Mouse (Mus musculus): ENCODE measurements at regions not wholly inside any gene's neighbourhood (a gene's known extent, or its start where the extent isn't known, plus 50 kb on each side); places are given as distances from the start of the nearest gene placed in this dataset.

DNA sequence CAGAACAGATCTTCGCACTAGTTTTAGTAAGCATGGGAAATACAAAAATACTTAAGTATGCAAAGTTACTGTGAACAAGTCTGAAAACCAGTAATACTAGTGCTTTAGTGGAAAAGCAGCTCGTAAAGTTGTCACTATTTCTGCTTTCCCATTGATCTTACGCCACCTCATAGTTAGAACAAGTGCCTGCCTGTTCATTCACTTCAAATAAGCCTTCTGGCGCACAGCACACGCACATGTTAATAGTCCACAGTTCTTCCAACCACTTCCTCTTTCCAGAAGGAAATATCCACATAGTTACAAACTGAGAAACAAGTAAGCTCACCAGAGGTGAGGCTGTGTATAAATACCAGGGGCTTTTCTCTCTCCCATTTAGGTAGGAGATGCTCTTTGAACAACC lies 182.9 kb upstream of the Rsrc1 start:
- Histone ChIP-seq H3K4me1 (ENCODE audit: control insufficient read depth, insufficient read depth, low read length) (no peaks in the 10 kb centered on the region), H3K4me3 (ENCODE audit: low read depth, low read length) (no peak overlapping the region), H3K9ac (replicated peaks; ENCODE audit: low read length) (no peak overlapping the region), H3K36me3 (replicated peaks; ENCODE audit: control insufficient read depth, insufficient read depth, low read depth, low read length) (no peaks in the 10 kb centered on the region), H3K9me3 (replicated peaks; ENCODE audit: control insufficient read depth, low read length) (no peaks in the 10 kb centered on the region), H3K4me2 (ENCODE audit: low read depth, low read length) (no peak overlapping the region), H3K27ac (replicated peaks; ENCODE audit: low read depth, low read length) (no peak overlapping the region), H3K27me3 (ENCODE audit: control insufficient read depth, insufficient read depth, low read length) (no peaks in the 10 kb centered on the region)
- DNase-seq (ENCODE audit: low spot score) (no peak), ATAC-seq (replicated peaks; ENCODE audit: insufficient number of reproducible peaks, low FRiP score, low TSS enrichment, low read depth) (no peak)
- WGBS = 79% methylated on average over 5 of the region's 5 CpGs

DNA sequence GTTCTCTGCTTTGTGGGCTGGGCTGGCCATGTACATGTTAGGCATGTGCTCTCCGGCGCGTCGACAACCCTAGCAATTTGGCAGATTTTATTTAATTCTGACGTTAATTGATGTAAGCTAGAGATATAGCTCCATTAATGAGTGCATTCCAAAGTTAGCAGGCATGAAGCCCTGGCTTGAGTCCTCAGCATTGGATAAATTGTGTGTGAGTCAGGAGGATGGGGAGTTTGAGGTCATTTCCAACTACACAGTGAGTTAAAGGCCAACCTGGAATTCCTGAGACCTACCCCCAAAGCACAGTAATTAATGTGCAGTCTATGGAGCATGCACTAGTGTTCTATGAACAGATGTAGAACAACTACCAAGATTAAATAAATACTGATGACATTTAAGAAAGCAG lies 178.7 kb upstream of the Rsrc1 start:
- DNase-seq (ENCODE audit: low spot score) = no peak
- H3K4me3 ChIP-seq (ENCODE audit: low read depth, low read length) = no peak overlapping the region
- no peak for ATAC-seq (replicated peaks; ENCODE audit: insufficient number of reproducible peaks, low FRiP score, low TSS enrichment, low read depth)
- no peaks in the 10 kb centered on the region for H3K36me3 ChIP-seq (replicated peaks; ENCODE audit: control insufficient read depth, insufficient read depth, low read depth, low read length)
- no peak overlapping the region for H3K27ac ChIP-seq (replicated peaks; ENCODE audit: low read depth, low read length)
- no peak overlapping the region for H3K9ac ChIP-seq (replicated peaks; ENCODE audit: low read length)
- WGBS = 93% methylated on average over 5 of the region's 5 CpGs
- no peaks in the 10 kb centered on the region for H3K9me3 ChIP-seq (replicated peaks; ENCODE audit: control insufficient read depth, low read length)
- no peaks in the 10 kb centered on the region for H3K27me3 ChIP-seq (ENCODE audit: control insufficient read depth, insufficient read depth, low read length)
- H3K4me2 ChIP-seq (ENCODE audit: low read depth, low read length) = no peak overlapping the region
- H3K4me1 ChIP-seq (ENCODE audit: control insufficient read depth, insufficient read depth, low read length) = no peaks in the 10 kb centered on the region

DNA sequence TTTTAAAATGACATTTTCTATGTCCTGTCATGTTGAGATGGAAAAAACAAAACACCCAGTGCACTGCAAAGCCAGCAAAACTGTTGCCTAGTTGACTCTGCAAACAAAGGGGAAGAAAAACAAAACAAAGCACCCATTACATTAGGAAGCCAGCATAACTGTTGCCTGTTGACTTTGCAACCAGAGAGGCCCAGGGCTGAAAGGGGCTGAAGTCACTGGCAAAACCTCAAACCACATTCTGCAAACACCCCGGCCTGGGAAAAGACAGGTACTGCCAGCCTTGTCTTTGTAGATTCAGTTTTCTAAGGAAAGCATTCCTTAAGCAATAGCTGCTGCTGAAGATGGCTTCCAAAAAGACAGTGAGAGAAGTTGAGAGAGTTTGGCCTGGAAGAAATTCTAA lies 175.0 kb upstream of the Rsrc1 start:
- no peaks in the 10 kb centered on the region for H3K27me3 ChIP-seq (ENCODE audit: control insufficient read depth, insufficient read depth, low read length)
- no peak overlapping the region for H3K4me3 ChIP-seq (ENCODE audit: low read depth, low read length)
- no peak overlapping the region for H3K27ac ChIP-seq (replicated peaks; ENCODE audit: low read depth, low read length)
- no peaks in the 10 kb centered on the region for H3K36me3 ChIP-seq (replicated peaks; ENCODE audit: control insufficient read depth, insufficient read depth, low read depth, low read length)
- 53% methylated on average over 1 of the region's 1 CpGs for WGBS
- no peak overlapping the region for H3K9ac ChIP-seq (replicated peaks; ENCODE audit: low read length)
- no peak overlapping the region for H3K4me2 ChIP-seq (ENCODE audit: low read depth, low read length)
- ATAC-seq (replicated peaks; ENCODE audit: insufficient number of reproducible peaks, low FRiP score, low TSS enrichment, low read depth) = no peak
- no peaks in the 10 kb centered on the region for H3K4me1 ChIP-seq (ENCODE audit: control insufficient read depth, insufficient read depth, low read length)
- no peaks in the 10 kb centered on the region for H3K9me3 ChIP-seq (replicated peaks; ENCODE audit: control insufficient read depth, low read length)
- DNase-seq (ENCODE audit: low spot score) = no peak

DNA sequence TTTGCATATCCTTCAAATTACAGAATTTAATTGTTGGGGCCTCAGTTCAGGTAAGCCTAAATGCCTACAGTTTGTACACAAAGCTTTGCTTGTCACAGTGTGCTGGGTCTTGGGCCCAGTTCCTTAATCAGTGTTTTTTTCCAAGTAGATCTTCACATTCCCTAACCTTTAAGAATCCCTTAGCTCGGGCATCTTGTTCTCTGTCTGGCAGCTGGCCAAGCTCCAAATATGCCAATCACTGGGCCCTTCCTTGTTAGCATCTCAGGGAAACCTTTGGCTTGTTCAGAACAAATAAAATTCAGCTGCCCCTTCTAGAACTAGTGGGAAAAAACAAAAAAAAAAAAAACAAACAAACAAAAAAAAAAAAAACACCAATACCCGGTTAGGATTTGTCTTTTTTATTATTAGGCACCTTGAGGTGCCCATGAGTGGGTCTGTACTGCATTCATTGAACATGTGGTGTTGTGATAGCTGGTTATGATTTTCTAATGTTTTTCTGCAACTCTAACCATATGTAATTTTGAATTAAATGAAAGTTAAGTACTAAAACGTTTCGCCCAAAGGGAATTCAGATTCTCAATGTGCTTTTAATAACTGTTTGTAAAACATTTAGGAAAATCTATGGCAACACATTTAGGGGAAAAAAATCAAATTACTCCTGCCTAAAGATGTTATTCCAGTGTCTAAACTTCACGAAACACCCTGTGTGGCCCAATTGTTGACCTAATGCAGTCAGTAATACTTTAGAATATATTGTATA lies 168.3 kb upstream of the Rsrc1 start:
- H3K9me3 ChIP-seq (replicated peaks; ENCODE audit: control insufficient read depth, low read length) = no peaks in the 10 kb centered on the region
- H3K9ac ChIP-seq (replicated peaks; ENCODE audit: low read length) = no peak overlapping the region
- no peak overlapping the region for H3K27ac ChIP-seq (replicated peaks; ENCODE audit: low read depth, low read length)
- H3K4me3 ChIP-seq (ENCODE audit: low read depth, low read length) = no peak overlapping the region
- H3K36me3 ChIP-seq (replicated peaks; ENCODE audit: control insufficient read depth, insufficient read depth, low read depth, low read length) = no peaks in the 10 kb centered on the region
- no peaks in the 10 kb centered on the region for H3K4me1 ChIP-seq (ENCODE audit: control insufficient read depth, insufficient read depth, low read length)
- peak; percentile 61 for DNase-seq (ENCODE audit: low spot score)
- no peak for ATAC-seq (replicated peaks; ENCODE audit: insufficient number of reproducible peaks, low FRiP score, low TSS enrichment, low read depth)
- 43% methylated on average over 5 of the region's 5 CpGs for WGBS
- H3K4me2 ChIP-seq (ENCODE audit: low read depth, low read length) = no peak overlapping the region
- H3K27me3 ChIP-seq (ENCODE audit: control insufficient read depth, insufficient read depth, low read length) = no peaks in the 10 kb centered on the region

GRCm38 (mm10) chr3:66825761-66826160 lies 155.4 kb upstream of the Rsrc1 start:
- ATAC-seq (replicated peaks; ENCODE audit: insufficient number of reproducible peaks, low FRiP score, low TSS enrichment, low read depth) = no peak
- Histone ChIP-seq H3K4me2 (ENCODE audit: low read depth, low read length) (no peak overlapping the region), H3K4me1 (ENCODE audit: control insufficient read depth, insufficient read depth, low read length) (no peaks in the 10 kb centered on the region), H3K9ac (replicated peaks; ENCODE audit: low read length) (no peak overlapping the region), H3K4me3 (ENCODE audit: low read depth, low read length) (no peak overlapping the region), H3K27me3 (ENCODE audit: control insufficient read depth, insufficient read depth, low read length) (no peaks in the 10 kb centered on the region), H3K36me3 (replicated peaks; ENCODE audit: control insufficient read depth, insufficient read depth, low read depth, low read length) (no peaks in the 10 kb centered on the region), H3K27ac (replicated peaks; ENCODE audit: low read depth, low read length) (no peak overlapping the region), H3K9me3 (replicated peaks; ENCODE audit: control insufficient read depth, low read length) (no peaks in the 10 kb centered on the region)
- DNase-seq (ENCODE audit: low spot score) = no peak
- WGBS = 79% methylated on average over 3 of the region's 3 CpGs
